Mouse (Mus musculus) CD8-positive naive resting alpha-beta T cell, adult 2 months (primary cell): ENCODE data around the gene Iqsec1.

ENCODE experiments used
- DNase-seq, 2 experiments: peaks; one replicate each; pipeline ENCODE4 v3.0.0; 2022; ENCODE audit warnings: low read depth in 2 of 2, low spot score in 2 of 2

The Iqsec1 gene

DNA sequence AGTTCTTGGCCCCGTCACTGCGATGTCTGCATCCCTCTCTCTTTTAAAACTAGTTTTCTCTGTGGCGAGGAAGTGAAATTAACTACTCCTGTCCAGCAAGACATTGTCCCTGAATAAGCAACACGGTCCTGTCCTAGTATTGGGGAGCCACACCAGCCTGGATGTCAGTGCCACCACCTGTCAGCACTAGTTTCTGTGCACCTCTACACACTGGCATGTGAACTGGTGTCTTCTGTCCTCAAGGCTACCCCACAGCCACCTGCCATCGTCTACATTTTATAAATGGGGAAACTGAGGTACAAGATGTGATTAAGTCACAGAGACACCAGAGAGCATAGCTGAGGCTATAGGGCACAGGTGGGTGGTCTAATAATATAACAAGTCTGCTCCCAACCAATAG lies 277.7 kb downstream of the Iqsec1 start:
- DNase-seq, result no peak

- no peak for DNase-seq
Measured at GRCm38 (mm10) chr6:90709929-90710777, 278.3 kb downstream of the Iqsec1 start.

DNA sequence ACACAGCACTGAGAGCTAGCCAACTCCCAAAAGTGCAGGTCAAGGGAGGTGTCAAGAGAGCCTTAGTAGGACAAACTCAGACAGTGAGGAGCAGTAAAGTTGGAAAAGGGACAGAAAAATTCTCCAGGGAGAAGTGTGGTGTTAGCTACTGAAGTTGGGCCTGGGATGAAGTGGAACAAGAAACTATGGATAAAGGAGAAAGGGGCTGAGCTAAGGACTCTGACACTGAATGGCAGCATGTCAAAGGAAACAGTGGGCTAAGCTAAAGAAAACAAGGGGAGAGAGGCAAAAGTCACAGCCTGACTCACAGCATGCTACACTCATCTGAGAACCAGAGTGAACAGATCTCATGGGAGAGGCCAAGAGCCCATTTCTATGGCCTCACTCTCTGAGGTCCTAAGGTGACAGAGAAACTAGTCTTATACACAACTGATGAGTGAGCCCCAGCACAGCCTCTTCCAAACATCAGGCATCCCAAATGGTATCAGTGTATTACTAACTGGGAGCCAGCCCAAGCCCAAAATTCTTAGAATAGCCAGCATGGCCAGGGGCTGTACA lies 280.3 kb downstream of the Iqsec1 start:
- DNase-seq, result no peak

DNA sequence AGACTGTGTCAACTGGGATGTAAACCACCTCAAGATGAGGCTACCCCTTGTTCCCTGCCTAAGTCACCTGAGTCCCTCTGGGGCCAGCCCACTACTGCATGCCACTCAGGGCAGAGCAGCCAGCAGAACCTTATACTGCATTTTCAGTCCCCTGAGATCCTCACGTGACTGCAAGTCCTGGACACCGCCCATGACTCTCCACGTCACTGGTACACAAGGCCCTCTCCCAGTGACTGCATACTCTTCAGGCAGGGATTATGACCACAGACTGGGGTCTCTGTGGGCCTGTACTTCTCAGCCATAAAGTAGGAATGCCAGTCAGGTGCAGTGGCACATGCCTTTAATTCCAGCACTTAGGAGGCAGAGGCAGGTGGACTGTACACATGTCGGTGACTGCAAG lies 281.3 kb downstream of the Iqsec1 start:
- DNase-seq, result no peak

DNA sequence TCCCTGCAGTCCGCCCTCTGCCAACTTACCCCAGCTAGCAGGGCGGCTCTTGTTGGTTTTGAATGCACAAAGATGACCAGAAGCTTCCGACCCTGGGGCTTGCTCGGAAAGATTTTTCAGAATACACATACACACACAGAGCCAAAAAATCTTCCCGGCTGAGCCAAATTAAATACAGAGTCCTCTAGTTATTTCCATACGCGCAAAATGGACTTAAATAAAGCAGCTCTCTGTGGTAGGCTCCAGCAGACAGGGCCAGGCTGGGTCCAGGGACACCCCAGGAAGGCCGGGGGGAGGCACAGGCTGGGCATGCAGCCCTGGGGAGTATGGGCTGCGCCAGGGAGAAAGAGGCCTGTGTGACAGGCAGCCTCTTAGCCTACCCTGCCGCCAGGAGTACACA lies 282.0 kb downstream of the Iqsec1 start:
- DNase-seq, result no peak

DNA sequence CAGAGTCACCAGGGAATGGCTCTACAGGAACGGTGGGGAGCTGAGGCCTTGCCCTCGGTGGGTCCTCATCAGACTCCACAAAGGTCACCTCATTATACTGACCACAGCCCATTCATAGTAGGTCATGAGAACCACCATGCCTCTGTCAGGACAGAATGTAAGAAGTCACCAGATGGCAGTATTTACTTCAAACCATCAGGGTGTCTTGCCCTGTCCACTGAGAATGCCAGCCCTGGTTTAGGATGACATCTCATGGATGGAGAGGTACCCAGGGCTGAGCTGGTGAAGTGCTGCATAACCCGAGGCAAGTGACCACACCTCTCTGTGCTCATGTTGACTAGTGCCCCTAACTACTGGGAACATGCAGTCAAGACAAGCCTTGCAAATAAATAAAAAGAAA lies 282.7 kb downstream of the Iqsec1 start:
- no peak for DNase-seq

DNA sequence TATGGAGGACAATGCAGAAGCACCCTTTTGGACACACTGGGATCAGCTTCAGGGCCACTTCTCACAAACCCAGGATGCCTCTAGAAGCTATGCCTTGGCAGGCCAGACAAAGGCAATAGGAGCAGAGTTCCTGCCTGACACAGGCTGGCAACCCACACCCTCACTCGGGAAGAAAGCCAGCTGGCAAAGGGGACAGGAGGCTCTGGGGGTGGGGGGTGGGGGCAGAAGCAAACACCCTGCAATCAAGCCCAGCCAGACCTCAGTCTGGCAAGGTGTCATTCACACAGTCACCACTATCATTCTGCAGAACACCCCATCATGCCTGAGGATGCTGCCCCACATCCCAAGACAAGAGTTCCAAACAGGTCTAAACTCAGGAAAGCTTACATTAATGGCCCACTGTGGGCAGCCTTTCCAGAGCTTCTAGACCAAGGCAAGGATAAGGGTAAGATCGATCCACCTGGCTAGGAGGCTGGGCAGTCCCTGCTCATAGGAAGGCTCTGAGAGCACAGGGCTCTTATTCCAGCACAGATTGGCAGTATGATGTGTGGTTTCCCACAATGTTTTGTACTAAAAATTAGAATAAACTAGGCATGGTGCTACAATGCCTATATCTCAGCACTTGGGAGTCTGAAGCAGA lies 283.7 kb downstream of the Iqsec1 start:
- no peak for DNase-seq

- no peak for DNase-seq
Measured at GRCm38 (mm10) chr6:90703782-90704181, 284.7 kb downstream of the Iqsec1 start.

DNA sequence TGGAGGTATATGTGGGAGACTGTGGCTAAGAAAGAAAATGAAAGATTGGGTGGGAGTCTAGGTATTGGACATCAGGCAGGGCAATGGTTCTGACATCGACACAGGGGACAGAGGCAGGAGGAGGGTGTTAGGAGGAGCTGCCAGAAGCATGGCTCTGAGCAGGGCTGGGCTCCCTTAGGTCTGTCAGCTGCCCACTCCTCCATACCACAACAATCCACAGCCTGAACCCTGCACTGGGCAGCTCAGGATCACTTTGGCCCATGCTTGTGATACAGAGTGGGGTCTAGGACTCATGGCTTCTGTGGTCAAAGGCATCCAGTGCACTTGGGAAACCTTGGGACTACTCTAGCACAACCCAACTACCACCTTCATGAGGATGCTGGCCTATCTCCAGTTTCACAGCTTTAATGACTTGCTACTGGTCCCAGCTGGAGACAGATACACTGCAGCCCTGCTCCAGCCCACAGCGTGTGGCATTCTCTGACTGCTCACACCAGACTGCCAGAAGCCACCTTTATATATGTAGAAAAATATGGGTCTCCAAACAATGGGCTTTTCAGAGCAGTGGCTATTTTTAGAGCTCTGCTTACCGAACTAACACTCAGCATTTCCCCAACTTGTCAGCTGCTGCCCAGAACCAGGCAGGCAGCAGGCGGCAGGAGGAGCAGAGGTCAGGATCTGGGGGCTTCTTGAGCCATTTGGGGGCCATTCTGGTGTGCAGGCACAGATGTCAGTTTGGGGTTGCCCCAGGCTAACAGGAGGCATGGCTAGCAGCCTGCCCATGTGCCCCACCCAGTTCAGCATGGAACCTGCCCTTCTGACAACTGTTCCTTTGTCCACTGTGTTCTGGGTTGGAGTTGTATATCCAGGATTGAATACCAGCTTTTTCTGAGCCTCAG lies 285.4 kb downstream of the Iqsec1 start:
- no peak for DNase-seq

- DNase-seq, result no peak
Measured at GRCm38 (mm10) chr6:90702197-90702596, 286.3 kb downstream of the Iqsec1 start.

GRCm38 (mm10) chr6:90701391-90701790 lies 287.1 kb downstream of the Iqsec1 start:
- no peak for DNase-seq

DNA sequence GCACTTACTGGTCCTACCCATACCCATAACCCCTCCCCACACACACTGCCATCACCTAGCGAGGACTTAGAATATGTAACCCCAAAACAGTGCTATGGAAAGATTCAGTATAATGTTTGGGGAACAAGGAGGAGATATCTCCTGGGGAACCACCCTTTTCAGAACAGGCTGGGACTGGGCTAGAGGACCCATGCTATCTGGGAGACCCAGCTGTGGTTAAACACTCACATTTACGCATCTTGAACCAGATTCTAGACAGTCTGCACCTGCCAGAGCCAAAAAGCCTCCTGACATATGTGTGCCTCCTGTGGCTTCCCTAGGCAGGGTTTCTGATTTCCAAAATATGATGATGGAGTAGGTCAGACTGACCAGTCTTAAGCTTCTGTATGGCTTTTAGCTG lies 287.7 kb downstream of the Iqsec1 start:
- DNase-seq, result no peak

- DNase-seq, result no peak
Measured at GRCm38 (mm10) chr6:90700068-90700467, 288.4 kb downstream of the Iqsec1 start.

DNA sequence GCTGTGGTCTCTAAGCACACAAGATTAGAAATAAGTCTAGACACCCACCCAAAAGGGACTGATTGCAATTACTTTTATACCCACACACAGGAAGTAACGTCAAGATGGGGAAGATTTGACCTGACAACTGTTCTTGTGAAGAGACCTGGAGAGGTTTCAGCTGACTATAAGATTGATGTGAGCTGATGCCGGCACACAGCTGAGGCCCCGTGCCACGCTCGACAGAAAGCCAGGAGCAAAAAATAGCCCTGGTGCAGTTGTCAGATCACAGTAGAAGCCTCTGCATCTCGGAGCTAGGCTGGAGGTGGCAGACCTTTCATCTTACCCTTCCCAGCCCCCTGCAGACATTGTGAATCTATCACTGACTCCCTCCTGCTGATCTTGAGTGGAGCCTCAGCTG lies 289.6 kb downstream of the Iqsec1 start:
- DNase-seq, result no peak

- no peak for DNase-seq
Measured at GRCm38 (mm10) chr6:90695754-90696153, 292.7 kb downstream of the Iqsec1 start.

- DNase-seq, result no peak
Measured at GRCm38 (mm10) chr6:90692404-90692803, 296.1 kb downstream of the Iqsec1 start.

DNA sequence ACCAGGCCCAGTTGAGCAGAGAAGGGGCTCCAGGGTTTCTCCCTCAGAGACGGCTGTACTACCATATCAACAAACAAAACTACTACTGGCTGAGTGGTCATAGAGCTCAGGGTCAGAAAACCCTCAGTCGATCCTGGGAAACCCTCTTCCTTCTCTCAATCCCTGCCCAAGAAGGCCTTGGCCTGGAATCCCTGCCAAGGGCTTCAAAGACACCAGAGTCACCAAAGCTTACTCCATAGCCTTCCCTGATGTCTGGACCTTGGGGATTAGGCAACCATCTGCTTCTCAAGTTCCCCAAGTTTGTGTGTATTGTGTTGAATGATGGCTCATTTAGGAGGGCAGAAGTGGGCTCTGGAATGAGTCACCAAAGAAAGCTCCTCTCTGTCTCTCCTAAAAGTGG lies 296.6 kb downstream of the Iqsec1 start:
- no peak for DNase-seq

- DNase-seq, result no peak
Measured at GRCm38 (mm10) chr6:90689500-90689899, 299.0 kb downstream of the Iqsec1 start.

GRCm38 (mm10) chr6:90688742-90689141 lies 299.7 kb downstream of the Iqsec1 start:
- DNase-seq, result no peak

DNA sequence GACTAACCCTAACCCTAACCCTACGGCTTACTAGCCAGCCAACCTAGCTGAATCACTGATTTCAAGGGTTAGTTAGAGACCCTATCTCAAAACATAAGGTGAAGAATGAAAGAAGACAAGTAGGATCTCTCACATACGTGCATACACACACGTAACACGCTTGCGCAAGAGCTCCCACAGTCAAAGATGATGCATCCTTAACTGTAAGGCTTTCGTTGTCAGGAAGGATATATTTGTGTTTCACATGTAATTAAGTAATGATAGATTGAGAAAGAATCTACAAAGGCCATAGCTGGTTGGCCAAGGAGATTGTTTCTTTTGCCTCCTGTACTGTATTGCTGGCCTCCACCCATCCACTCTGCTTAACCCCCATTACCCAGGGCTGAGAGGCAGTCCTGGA lies 300.5 kb downstream of the Iqsec1 start:
- DNase-seq, result no peak

DNA sequence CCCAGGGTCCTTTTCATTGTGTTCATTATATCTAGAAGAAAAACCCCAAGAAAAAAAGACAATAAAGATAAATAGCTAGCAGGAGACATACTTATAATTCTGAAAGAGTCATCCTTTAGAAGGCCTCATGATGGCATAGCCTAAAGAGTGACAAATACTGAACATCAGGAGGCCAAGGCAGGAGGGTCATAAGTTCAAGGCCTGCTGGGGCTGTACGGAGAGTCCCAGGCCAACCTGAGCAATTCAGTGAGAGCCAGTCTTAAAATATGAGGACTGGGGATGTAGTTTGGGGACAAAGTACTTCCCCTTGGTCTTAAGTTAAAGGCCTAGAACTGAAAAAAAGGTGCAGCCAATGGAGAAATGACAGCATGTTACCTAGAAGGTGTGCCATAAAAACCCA lies 301.7 kb downstream of the Iqsec1 start:
- no peak for DNase-seq
